Mouse (Mus musculus) testis, postnatal 10 days (tissue): ENCODE data around the gene Odf3l1.
"Not testable (repeated sequence)": the region's sequence is repeated elsewhere in the genome, so short reads cannot be mapped to it uniquely, and the experiment has no call there.

Experiments used
- DNase-seq: peaks from one replicate; pipeline ENCODE4 v3.0.0; 2021; ENCODE audit warnings: low spot score

Gene Odf3l1

DNA sequence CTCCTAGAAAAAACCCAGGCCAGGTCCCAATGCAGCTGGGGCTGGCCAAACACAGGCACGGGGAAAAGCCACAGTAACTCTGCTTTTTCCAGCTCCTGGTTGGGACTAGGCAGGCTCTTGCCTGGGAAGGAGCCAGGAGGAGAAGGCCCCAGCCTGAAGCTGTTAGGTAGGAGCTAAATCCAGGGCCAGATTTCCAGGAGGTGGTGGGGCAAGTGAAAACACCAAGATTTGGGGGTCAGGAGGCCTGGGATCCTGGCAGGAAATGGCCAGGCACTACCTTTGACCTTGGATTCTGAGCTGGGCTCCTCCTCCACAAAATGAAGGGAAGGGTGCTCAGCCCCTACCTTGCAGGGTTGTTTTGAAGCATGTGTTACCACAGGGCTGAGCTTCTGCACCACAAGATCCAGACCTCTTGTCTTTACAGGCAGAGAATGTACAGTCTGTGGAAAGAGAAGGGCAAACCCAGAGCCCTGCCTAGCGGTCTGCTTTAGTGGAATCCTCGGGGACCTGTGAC is at the start of gene Odf3l1:
Gene Odf3l1, minus strand, starts transcription at position 464 of the 514 bp plus-strand sequence.
- no peak for DNase-seq

DNA sequence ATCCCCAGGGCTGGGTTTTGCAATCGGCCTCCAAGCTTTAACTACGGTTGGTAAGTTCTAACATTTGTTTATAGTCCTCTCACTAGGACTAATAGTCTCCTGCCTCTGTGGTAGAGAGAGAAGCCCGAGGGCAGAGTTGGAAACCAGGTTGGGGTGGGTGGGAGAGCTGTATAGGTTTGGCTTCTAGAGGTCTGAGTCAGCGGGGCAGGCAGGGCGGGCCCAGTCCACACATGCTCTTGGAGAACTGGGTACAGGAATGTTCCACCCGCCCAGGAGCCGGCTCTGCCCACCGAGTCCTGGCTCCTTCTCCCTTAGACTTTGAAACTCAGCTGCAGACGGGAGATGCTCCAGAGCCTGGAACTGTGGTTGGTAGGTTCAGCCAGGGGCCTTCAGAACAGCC is 49.5 kb upstream of the Odf3l1 start:
- no peak for DNase-seq

- no peak for DNase-seq
These were observed 46.5 kb upstream of the Odf3l1 start for GRCm38 (mm10) chr9:56911017-56911416.

DNA sequence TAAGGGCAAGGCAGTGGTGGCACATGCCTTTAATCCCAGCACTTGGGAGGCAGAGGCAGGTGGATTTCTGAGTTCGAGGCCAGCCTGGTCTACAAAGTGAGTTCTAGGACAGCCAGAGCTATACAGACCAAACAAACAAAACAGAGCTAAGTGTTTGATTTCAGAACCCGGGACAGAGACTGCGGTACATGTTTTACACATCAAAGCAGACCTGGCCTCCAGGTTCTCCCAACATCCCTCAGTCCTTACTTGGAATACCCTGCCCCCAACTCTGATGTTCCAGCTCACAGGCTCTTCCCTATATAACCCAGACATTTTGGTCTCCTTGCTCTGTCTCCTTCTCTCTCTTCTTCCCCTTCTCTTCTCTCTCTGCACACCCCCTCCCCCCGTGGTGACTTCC is 45.5 kb upstream of the Odf3l1 start:
- DNase-seq: not testable (repeated sequence)

DNA sequence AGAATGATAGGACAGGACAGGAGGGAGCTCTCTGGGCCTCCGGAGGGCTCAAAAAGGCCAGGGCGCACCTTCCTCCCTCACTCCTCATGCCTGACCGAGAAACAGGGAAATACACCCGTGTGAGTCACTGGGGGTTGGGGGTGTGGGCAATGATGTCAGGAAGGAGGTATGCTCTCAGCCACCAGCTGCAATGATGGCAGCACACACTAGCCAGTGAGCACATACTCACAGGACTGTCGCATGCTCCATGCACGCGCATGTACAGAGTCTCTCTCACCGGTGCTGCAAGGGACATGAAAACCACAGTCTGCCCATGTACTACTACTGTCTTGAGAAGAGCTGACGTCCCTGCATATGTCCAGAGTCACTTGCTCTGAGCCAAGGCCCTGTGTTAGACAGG is 43.1 kb upstream of the Odf3l1 start:
- no peak for DNase-seq

GRCm38 (mm10) chr9:56903662-56904061 is 39.2 kb upstream of the Odf3l1 start:
- no peak for DNase-seq

DNA sequence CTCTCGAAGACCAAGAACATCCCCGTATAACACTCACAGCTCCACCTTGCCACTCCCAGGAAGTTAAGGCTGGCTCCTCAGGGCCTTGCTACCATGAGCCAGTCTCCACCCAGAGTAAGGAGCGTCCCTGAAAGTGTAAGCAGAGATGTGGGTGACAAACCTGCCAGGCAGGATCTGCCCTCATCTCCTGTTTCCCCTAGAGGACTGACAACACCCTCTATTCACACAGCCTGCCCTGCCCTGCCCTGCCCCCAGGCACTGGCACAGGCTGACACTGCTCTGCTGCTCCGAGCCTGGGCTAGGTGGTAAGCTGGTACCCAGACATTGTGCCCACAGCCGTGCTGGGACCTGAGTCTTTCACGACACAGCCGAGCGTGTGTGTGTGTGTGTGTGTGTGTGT is 36.7 kb upstream of the Odf3l1 start:
- DNase-seq: no peak

- no peak for DNase-seq
These were observed 36.1 kb upstream of the Odf3l1 start for GRCm38 (mm10) chr9:56900571-56900970.

GRCm38 (mm10) chr9:56900060-56900459 is 35.6 kb upstream of the Odf3l1 start:
- DNase-seq: no peak

DNA sequence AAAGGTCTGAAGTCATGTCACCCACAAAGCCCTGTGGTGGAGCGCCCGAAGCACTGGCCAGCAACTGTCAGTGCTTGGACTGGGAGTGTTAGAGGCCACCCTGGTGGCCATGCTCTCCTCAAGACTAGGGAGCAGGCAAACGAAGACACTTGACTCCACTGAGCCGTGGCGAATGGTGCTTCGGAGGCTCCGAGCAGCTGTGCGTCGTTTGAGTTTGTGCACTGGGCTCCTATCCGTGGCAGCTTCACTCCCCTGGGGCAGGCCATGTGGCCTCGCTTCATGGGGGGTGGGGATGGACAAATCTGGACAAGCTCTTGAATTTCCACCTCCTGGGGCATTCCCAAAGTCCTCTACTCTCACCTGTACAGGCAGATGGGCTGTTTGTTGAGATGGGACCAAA is 34.9 kb upstream of the Odf3l1 start:
- no peak for DNase-seq

GRCm38 (mm10) chr9:56896779-56897178 is 32.3 kb upstream of the Odf3l1 start:
- DNase-seq: no peak

DNA sequence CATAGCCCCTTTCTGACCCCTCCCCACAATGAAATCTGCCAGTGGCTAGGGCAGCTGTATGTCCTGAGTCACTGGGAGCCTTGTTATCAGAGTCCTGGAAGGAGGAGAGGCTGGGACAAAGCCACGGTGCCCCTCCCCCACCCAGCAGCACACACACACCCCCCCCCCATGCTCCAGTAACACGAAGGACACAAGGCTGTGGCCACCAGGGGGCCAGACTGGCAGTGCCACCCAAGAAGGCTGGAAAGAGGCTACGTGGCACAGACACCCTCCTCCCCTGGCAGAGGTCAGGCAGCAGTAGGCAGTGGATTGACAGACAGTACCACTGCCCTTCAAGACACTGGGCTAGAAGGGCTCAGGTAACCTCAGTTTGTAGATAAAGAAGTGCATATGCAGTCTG is 29.5 kb upstream of the Odf3l1 start:
- DNase-seq: peak; percentile 84

GRCm38 (mm10) chr9:56893313-56893712 is 28.8 kb upstream of the Odf3l1 start:
- DNase-seq: no peak

- no peak for DNase-seq
These were observed 27.6 kb upstream of the Odf3l1 start for GRCm38 (mm10) chr9:56892111-56892510.

GRCm38 (mm10) chr9:56891517-56892011 is 27.1 kb upstream of the Odf3l1 start:
- DNase-seq: peak; percentile 82

DNA sequence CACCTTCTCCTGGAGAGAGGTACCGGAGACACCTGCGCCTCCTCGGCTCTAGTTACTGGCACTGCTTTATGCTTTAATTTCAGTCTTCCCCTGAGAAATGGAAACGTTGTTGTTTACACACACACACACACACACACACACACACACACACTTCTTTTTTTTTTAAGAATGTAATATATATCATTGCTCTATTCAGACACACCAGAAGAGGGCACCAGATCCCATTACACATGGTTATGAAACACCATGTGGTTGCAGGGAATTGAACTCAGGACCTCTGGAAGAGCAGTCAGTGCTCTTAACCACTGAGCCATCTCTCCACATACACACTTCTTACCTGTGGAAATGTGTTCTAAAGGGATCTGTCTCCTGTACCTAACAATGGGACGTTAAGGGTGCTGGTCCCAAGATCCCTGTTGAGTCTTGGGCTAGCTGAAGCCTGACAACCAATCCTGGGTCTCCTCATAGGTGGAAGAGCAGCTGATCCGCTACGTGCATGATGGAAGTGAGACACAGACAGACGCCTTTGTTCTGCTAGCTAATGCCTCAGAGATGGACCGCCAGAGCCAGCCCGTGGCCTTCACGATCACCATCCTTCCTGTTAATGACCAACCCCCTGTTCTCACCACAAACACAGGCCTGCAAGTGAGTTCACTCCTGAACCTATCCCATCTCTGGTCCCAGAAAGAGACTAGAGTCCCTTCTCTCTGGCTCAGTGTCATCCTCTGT is 26.2 kb upstream of the Odf3l1 start:
- no peak for DNase-seq

- DNase-seq: peak; percentile 79
These were observed 25.3 kb upstream of the Odf3l1 start for GRCm38 (mm10) chr9:56889817-56890216.

DNA sequence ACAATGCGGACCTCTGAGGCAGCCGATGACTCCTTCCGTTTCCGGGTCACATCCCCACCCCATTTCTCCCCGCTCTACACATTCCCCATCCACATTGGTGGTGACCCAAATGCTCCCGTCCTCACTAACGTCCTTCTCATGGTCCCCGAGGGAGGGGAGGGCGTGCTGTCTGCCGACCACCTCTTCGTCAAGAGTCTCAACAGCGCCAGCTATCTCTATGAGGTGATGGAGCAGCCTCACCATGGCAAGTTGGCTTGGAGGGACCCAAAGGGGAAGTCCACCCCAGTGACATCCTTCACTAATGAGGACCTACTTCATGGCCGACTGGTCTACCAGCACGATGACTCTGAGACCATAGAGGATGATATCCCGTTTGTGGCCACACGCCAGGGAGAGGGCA is 23.1 kb upstream of the Odf3l1 start:
- no peak for DNase-seq

DNA sequence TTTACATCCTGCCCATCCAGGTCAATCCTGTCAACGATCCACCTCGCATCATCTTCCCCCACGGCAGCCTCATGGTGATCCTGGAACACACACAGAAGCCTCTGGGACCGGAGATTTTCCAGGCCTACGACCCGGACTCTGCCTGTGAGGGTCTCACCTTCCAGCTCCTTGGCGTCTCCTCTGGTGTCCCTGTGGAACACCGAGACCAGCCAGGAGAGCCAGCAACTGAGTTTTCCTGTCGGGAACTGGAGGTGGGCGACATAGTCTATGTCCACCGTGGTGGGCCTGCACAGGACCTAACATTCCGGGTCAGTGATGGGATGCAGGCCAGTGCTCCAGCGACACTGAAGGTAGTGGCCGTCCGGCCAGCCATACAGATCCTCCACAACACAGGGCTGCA is 22.1 kb upstream of the Odf3l1 start:
- no peak for DNase-seq

DNA sequence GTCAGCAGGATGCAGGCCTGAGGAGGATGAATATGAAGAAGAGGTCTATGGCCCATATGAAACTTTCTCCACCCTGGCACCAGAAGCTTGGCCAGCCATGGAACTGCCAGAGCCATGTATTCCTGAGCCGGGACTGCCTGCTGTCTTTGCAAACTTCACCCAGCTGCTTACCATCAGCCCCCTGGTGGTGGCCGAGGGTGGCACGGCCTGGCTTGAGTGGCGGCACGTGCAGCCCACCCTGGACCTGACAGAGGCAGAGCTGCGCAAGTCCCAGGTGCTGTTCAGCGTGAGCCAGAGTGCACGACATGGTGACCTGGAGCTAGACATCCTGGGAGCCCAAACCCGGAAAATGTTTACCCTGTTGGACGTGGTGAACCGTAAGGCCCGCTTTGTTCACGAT is 21.6 kb upstream of the Odf3l1 start:
- peak; percentile 78 for DNase-seq

DNA sequence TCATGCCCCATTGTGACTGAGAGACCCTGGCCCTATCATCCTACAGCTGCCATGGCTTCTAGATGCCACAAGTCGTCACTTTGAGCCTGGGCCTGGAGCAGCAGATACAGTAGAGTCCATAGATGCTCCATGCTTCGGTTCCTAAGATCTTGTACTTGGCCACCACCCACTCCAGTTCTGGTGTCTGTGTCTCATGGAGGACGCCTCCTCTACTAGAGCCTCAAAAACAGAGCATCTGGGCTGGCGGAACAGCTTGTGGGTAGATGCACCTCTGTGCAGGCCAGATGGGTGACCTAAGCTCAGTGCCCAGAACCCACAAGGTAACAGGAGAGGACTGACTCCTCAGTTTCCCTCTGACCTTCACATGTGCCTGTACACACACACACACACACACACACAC is 19.8 kb upstream of the Odf3l1 start:
- no peak for DNase-seq

DNA sequence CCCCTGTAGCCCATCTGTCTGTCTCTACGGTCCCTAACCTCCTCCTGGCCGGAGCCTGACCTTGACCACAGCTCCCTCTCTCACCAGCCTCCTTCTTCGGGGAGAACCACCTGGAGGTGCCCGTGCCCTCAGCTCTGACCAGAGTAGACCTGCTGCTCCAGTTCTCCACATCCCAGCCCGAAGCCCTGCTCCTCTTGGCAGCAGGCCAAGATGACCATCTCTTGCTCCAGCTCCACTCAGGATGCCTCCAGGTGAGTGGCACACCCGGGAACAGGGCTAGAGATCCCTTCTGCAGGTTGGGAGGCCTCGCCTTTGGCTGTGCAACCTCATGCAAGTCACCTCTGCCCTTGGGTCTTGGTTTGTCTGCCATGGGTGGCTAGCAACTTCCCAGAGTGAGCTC is 19.0 kb upstream of the Odf3l1 start:
- DNase-seq: peak; percentile 57

DNA sequence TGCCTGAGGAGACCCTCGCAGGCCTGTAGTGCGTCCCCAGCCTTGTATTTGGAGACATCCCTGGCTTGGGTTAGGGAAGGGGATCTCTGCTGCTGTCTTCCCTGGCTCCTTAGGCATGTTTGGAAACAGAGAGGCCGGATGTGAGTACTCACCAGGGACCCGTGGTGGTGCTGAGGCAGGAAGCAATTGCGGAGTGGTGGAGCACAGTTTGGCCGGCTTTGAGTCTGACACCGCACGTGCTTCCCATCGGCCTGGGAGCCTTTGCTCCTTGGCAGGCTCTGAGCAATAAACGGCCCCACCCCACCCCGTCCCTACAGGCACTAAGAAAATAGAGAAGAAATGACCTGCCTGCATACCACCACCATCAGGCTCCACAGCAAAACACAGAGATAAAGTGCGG is 18.3 kb upstream of the Odf3l1 start:
- peak; percentile 51 for DNase-seq

GRCm38 (mm10) chr9:56882283-56882682 is 17.8 kb upstream of the Odf3l1 start:
- DNase-seq: no peak
